Mouse (Mus musculus) cortical plate, adult 2 months (tissue): Measurements from ENCODE around the gene Ptprg. TPM values are rescaled to one million over a fixed set of nuclear protein-coding genes. Genes with fewer than 3 reads are reported as not detected.
A peak's percentile ranks its signal among the peaks of the same experiment; 100 is the strongest.

Source experiments
- H3K27ac ChIP-seq: fragments of 200-500 bp; 2 replicates; pipeline ENCODE4 v1.5.1; 2012; ENCODE audit warnings: low read length, control low read depth, inconsistent platforms; ENCODE audit not compliant: insufficient read depth
- H3K4me1 ChIP-seq: fragments of 200-500 bp; 2 replicates; pipeline ENCODE4 v1.6.1; 2011; ENCODE audit warnings: low read length; ENCODE audit not compliant: control insufficient read depth, insufficient read depth
- H3K4me3 ChIP-seq: fragments of 200-500 bp; 2 replicates; pipeline ENCODE4 v1.5.1; 2011; ENCODE audit warnings: mild to moderate bottlenecking, low read length, control low read depth; ENCODE audit not compliant: insufficient read depth
- CTCF ChIP-seq: fragments of 200-500 bp; IDR thresholded peaks from 2 replicates; pipeline ENCODE4 v1.5.1; 2011; ENCODE audit warnings: mild to moderate bottlenecking, control low read depth, low read length; ENCODE audit not compliant: insufficient read depth; ENCODE audit errors: extremely low read depth
- POLR2A ChIP-seq: fragments of 200-500 bp; IDR thresholded peaks from 2 replicates; pipeline ENCODE4 v1.6.1; 2011; ENCODE audit warnings: mild to moderate bottlenecking, low read length, control low read depth; ENCODE audit not compliant: insufficient read depth; ENCODE audit errors: extremely low read depth
- polyA plus RNA-seq: library from polyadenylated mRNA; depleted of rRNA; stranded (reverse); fragments of >200 nt; gene quantifications from 2 replicates; pipeline ENCODE4 v1.2.3, GENCODE M21; 2012

Gene Ptprg
- polyA plus RNA-seq, 1 experiment: 27.9 TPM

DNA sequence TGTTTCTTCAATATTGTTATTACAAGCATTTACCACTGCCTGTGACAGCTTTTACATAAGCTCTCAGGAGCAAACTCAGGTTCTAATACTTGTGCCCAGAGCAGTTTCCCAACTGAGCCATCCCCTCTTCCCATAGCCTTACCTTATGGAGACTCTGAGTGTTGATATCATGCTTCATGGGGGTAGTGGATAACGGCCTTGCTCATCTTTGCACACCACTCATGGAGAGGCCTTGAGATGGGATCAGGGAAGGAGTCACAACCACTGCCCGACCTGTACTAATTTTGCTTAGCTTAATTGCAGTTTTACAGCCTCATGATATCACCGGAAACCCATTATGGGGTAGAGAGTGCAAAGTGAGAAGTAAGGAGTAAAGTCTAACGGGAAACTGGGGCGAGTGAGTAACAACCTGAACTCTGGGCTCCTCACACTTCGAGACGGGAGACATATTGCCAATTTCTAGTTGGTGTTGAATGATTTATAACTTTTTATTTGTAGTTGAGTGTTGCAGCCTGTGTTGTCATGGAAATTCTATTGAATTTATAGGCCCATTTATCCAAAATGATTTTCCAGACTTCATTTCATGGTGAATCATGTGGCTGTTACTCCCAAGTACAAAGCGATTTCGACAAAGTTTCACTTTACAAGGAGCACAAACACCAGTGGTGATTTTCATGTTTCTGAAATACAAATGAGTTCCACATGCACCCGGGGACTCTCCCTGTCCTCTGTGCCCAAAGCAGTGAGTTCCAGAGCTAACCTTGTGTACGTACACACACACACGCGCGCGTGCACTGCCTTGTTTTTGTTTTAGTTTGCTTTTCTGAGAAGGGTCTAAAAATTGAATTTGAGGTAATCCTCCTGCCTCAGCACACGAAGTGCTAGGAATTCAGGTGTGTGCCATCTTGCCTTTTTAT, 472.7 kb downstream of the Ptprg start:
- no peaks in the 10 kb centered on the region for H3K4me1 ChIP-seq
- no peak overlapping the region for H3K27ac ChIP-seq
- no peak overlapping the region for H3K4me3 ChIP-seq
- TF ChIP-seq POLR2A (no peak), CTCF (no peak)

DNA sequence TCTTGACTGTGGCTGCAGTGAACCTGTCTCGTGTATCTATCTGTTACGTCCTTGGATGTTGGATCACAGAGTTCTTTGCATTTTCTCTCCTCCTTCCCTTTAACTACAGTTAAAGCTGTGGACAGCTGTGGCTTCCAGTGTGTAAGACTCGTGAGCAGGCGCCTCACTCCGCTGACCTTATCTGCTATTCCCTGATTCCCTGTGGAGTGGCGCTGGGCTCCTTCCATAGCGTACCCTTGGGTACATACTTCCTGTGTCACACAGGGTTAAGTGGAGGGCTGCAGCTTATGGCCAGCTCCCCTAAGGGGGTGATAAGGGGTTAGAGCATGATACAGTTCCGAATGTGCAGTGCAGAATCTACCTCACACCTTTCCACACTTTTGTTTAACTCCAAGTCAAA, 473.9 kb downstream of the Ptprg start:
- no peak overlapping the region for H3K4me3 ChIP-seq
- no peaks in the 10 kb centered on the region for H3K4me1 ChIP-seq
- TF ChIP-seq POLR2A (no peak), CTCF (no peak)
- H3K27ac ChIP-seq: no peak overlapping the region

DNA sequence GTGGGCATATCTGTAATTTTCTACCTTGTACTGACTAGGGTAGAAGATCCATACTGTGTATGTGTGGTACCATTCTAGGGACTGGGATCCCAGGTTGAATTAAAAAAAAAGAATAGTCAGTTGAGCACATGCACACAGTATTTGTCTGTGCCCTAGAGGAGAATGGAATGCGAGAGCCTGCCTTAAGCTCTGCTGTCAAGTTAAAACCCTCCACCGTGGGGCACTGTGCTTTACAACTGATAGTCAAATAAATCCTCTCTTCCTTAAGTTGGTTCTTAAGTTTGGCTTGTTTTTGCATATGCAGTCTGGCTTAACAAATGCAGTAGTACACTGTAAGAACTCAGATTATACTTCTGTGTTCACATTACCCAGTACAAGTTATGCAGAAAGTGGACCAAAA, 476.6 kb downstream of the Ptprg start:
- Histone ChIP-seq H3K4me3 (no peak overlapping the region), H3K4me1 (no peaks in the 10 kb centered on the region), H3K27ac (no peak overlapping the region)
- 0 out of 2 replicates have a peak, but pooled peaks have one; percentile 0 for TF ChIP-seq CTCF
- no peak for TF ChIP-seq POLR2A

DNA sequence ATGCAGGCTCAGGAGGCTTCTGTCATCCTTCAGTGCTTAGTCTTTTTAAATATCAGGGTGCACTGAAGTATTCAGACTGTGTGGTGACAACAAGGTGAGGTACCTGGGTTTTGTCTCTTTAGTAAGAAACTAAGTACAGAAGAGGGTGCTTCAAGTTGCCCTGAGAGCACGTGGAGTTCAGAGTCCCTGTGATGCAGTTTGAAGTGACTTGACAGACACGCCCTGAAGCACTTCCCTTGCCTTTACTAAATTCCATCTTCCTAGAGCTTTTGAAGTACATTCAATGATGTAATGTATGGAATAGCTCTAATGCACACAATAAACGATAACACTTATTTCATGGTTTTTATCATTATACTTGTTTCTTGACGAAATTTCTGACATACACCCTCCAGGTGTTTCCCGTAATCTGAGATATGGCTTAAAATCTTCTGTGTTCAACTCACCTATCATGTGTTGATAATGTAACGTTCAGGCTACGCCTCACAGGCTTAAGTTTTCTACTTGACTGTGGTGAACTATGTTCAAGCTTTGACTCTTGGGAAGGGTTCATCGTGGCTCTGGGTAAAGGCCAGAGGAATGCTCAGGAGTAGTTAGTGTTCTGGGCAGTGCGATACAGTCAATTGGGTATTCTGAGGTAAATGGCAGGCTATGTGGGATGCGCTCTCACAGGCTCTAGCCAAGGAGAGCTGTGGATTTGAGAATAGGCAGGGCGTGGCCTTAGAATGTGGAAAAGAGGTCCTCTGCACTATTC, 483.4 kb downstream of the Ptprg start:
- Histone ChIP-seq H3K4me1 (peaks cover 4% of the 10 kb centered on the region), H3K27ac (no peak overlapping the region), H3K4me3 (no peak overlapping the region)
- TF ChIP-seq POLR2A (no peak), CTCF (no peak)

DNA sequence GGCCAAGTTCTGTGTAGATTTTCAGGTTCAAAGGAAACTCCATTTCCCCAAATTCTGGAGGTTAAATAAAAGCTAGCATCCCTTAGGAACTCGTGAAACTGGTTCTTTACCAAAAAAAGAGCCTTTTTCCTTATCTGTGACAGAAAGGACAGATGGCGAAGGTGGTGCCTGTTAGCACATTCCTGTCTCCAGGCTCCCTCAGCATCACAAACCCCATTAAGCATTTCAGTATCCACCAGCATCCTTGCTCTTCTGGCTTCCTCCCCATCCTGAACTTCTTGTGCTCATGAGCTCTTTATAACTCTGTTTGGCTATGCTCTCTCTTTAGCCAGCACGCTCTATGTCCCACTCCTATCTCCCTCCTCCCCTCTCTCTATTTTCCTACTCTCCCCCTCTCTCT, 486.4 kb downstream of the Ptprg start:
- H3K27ac ChIP-seq: no peak overlapping the region
- no peak for TF ChIP-seq CTCF
- H3K4me1 ChIP-seq: peaks cover 4% of the 10 kb centered on the region
- no peak overlapping the region for H3K4me3 ChIP-seq

DNA sequence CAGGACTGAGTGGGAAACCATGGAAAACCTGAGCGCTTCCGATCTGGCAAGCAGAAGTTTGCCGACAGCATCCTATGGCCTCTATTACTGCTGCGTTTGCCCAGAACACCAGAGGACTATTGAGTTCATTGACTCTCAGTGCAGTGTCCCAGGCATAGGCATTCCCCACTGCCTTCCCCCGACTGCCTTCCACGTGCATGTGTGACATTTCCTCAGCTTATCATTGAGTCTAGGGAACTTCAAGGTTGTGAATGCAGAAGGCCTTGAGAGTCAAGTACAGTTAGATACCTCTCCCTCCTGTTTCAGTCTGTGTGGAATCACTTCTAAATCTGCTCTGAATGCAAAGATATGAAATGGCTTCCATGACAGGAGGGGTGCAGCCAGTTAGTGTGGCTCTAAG, 488.2 kb downstream of the Ptprg start:
- H3K4me3 ChIP-seq: no peak overlapping the region
- no peak overlapping the region for H3K27ac ChIP-seq
- no peak for TF ChIP-seq POLR2A
- TF ChIP-seq CTCF: no peak
- peaks cover 4% of the 10 kb centered on the region for H3K4me1 ChIP-seq

DNA sequence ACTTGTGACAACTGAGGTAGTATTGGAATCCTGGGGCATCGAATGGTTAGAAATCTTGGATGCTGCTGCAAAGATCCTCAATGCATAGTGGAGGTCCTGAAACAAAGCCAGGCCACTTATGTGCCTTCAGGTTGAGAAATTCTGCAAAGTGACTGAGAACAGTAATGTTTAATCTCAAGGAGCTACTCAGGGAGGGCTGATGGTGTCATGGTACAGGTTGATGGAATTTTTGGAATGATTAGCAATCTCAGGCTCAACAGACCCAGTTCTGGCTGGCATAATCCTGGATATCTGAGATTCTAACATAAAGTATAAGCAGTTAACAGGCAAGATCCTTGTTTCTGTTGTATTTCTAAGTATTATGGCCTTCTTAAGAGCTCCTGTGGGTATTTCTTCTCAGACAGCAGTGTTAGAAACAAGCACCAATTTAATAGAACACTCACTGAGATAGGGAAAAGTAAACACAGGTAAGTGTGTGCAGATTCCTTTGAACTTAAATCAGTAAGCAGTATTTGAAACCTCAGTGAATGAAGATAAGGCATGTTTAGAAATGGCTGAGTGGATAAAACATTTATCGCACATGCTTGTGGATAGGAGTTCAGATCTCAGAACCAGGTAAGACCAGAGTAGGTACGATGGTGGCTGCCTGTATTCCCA, 493.0 kb downstream of the Ptprg start:
- Histone ChIP-seq H3K4me3 (no peak overlapping the region), H3K4me1 (no peaks in the 10 kb centered on the region), H3K27ac (no peak overlapping the region)
- no peak for TF ChIP-seq POLR2A
- TF ChIP-seq CTCF: no peak

DNA sequence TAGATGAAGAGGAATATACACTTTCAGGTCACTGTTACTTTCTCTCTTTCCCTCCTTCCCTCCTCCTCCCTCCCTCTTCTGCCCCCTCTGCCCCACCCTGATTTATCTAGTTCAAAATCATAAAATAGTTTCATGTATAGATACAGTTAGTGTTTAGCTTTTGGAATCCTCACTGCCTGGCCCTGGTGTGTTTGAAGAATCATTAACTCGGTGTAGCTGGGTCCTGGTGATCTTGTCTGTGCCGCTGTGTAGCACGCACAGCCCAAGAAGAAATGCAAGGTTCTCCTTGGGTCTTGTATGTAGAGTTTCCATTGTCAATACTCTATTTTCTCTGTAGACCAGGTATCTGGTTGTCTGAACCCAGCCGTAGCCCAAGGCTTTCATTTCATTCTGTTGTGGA, 494.3 kb downstream of the Ptprg start:
- Histone ChIP-seq H3K4me3 (no peak overlapping the region), H3K27ac (no peak overlapping the region), H3K4me1 (no peaks in the 10 kb centered on the region)
- TF ChIP-seq CTCF: no peak
- no peak for TF ChIP-seq POLR2A

DNA sequence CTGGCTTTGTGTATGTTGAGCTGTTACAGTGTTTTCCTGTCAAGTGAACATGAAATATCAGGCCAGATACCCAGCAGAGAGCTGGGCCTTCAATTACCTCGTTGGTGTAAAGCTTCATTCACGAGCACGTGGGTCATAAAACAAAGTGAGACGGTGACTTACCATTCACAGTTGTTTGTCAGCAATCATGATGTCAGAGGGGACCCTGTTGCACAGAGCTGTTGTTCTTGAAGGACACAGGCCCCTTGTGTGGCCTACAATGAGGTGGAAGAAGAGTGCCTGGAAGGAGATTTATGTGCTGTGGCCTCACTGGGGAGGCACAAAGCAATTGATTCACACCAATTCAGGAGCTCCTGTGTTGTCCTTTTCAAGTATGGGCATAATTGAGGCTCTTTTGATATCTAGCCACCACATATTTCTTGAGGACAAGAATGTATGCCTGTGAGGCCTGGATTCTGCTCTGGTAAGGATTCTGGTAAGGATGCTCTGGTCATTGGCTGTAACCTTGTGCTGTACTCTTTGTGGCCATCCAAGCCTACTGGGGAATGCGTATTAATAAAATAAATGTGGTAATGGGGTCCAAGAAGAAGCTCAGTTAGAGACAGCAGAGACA, 503.7 kb downstream of the Ptprg start:
- Histone ChIP-seq H3K4me3 (no peak overlapping the region), H3K27ac (no peak overlapping the region), H3K4me1 (peaks cover 2% of the 10 kb centered on the region; the same call in 1 of the 2 replicates)
- TF ChIP-seq CTCF: no peak
- no peak for TF ChIP-seq POLR2A
